Mouse (Mus musculus): ENCODE results near the gene Rcn1. TPM values are rescaled to one million over a fixed set of nuclear protein-coding genes. Genes with fewer than 3 reads are reported as not detected.
A peak's percentile ranks its signal among the peaks of the same experiment; 100 is the strongest.

Rcn1 gene
- total and polyA plus RNA-seq, 2 experiments from 2014 or later: 41.4 to 55.1 TPM

GRCm38 (mm10) chr2:105396066-105396465 lies 3.1 kb downstream of the Rcn1 start:
- Histone ChIP-seq H3K4me3 (ENCODE audit: low read depth, low read length) (no peak overlapping the region), H3K4me2 (ENCODE audit: low read depth) (no peak overlapping the region), H3K36me3 (ENCODE audit: insufficient read depth) (no peaks in the 10 kb centered on the region), H3K27ac (ENCODE audit: low read depth, low read length) (no peak overlapping the region), H3K9me3 (ENCODE audit: low read length) (no peaks in the 10 kb centered on the region), H3K27me3 (ENCODE audit: insufficient read depth, low read length) (no peaks in the 10 kb centered on the region), H3K9ac (no peak overlapping the region), H3K4me1 (ENCODE audit: insufficient read depth) (no peaks in the 10 kb centered on the region)
- ATAC-seq: no peak
- no peak for DNase-seq
- TF ChIP-seq CTCF (IDR thresholded peaks at IDR 0.05; ENCODE audit: low read depth): no peak
- 98% methylated on average over 9 of the region's 9 CpGs for WGBS

DNA sequence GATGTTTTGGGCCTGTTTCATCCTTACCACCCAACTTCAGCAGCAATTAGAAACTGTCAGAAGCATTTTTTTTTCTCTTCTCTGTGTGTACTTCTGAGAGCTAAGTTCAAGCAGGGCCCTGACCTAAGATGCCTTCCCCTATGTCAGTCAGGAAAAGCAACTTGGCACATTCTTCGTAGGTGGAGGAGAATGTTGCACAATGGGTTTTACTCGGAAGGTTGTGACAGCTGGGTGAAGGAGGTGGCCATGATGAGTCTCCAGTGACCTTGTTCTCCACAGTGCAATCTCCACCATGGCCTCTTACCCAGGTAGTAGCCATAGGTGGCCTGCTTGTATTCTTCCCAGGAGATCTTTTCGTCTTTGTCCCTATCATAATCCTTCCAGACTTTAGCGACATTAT lies 4.7 kb downstream of the Rcn1 start:
- no peaks in the 10 kb centered on the region for H3K27me3 ChIP-seq (ENCODE audit: insufficient read depth, low read length)
- no peak overlapping the region for H3K4me2 ChIP-seq (ENCODE audit: low read depth)
- 95% methylated on average over 4 of the region's 4 CpGs for WGBS
- H3K9me3 ChIP-seq (ENCODE audit: low read length): no peaks in the 10 kb centered on the region
- ATAC-seq (no peak), DNase-seq (no peak)
- H3K36me3 ChIP-seq (ENCODE audit: insufficient read depth): no peaks in the 10 kb centered on the region
- H3K4me3 ChIP-seq (ENCODE audit: low read depth, low read length): no peak overlapping the region
- no peak overlapping the region for H3K9ac ChIP-seq
- H3K4me1 ChIP-seq (ENCODE audit: insufficient read depth): no peaks in the 10 kb centered on the region
- no peak for TF ChIP-seq CTCF (IDR thresholded peaks at IDR 0.05; ENCODE audit: low read depth)
- H3K27ac ChIP-seq (ENCODE audit: low read depth, low read length): no peak overlapping the region

DNA sequence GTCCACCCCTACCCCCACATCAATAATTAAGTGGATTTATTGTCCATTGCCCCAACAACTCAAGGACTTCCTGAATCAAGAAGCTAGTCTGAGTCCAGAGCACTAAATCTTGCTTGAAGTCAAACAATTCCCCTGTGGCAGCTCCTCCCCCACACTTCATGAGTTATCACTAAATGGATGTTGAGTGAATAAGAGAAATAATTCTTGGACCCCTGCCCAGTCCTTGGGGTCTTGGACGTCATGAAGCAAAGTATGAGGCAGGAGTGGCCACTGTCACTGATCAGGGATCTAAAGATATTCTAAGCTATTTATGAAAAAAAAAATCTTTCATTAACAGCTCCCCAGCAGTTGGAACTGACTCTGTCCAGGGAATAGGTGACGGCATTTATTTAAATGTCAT lies 6.6 kb downstream of the Rcn1 start:
- Histone ChIP-seq H3K36me3 (ENCODE audit: insufficient read depth) (no peaks in the 10 kb centered on the region), H3K9me3 (ENCODE audit: low read length) (no peaks in the 10 kb centered on the region), H3K4me2 (ENCODE audit: low read depth) (no peak overlapping the region), H3K4me1 (ENCODE audit: insufficient read depth) (no peaks in the 10 kb centered on the region), H3K27me3 (ENCODE audit: insufficient read depth, low read length) (no peaks in the 10 kb centered on the region), H3K9ac (no peak overlapping the region), H3K4me3 (ENCODE audit: low read depth, low read length) (no peak overlapping the region), H3K27ac (ENCODE audit: low read depth, low read length) (no peak overlapping the region)
- no peak for TF ChIP-seq CTCF (IDR thresholded peaks at IDR 0.05; ENCODE audit: low read depth)
- ATAC-seq (no peak), DNase-seq (no peak)
- 69% methylated on average over 2 of the region's 2 CpGs for WGBS

- ATAC-seq: no peak
- H3K4me3 ChIP-seq (ENCODE audit: low read depth, low read length): no peak overlapping the region
- H3K27ac ChIP-seq (ENCODE audit: low read depth, low read length): no peak overlapping the region
- no peak for TF ChIP-seq CTCF (IDR thresholded peaks at IDR 0.05; ENCODE audit: low read depth)
- no peak overlapping the region for H3K4me2 ChIP-seq (ENCODE audit: low read depth)
- H3K27me3 ChIP-seq (ENCODE audit: insufficient read depth, low read length): no peaks in the 10 kb centered on the region
- no peak for DNase-seq
- H3K4me1 ChIP-seq (ENCODE audit: insufficient read depth): no peaks in the 10 kb centered on the region
- H3K36me3 ChIP-seq (ENCODE audit: insufficient read depth): no peaks in the 10 kb centered on the region
- H3K9me3 ChIP-seq (ENCODE audit: low read length): no peaks in the 10 kb centered on the region
- H3K9ac ChIP-seq: no peak overlapping the region
- WGBS: 82% methylated on average over 4 of the region's 4 CpGs
Measured at GRCm38 (mm10) chr2:105391414-105391784, 7.7 kb downstream of the Rcn1 start.

DNA sequence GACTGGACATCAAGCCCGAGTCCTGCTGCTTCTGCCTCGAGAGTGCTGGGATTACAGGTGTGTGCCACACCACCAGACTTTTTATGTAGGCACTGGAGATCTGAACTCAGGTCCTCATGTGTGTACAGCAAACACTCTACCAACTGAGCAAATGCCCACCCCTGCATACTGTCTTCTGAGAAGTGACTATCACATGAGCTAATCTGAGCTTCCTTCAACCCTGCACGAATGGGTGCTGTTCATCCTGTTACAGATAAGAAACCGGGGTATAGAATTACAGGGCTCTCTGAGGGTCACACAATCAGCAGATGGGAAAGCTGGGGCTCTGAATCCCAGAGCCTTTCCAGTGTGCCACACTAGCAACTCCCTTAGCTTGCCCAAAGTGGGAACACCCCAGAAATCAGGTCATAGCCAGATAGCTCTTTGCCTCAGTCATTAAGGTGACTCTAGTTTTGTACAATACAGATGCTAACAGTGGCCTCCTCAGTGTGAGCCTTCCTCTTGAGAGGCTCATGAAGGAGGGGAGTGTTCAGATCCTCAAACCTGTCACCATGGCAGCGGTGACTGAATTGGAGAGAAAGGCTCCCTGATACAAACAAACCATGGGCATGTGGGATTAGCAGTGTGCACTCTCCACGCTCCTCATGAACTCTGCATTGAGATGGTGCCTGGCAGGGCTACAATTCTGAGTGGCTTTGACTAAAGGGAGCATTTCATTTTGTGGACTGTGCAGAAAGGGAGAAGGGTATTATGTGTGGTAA lies 8.3 kb downstream of the Rcn1 start:
- H3K27me3 ChIP-seq (ENCODE audit: insufficient read depth, low read length): no peaks in the 10 kb centered on the region
- no peak overlapping the region for H3K9ac ChIP-seq
- ATAC-seq (peak; percentile 50; the same call in 1 of the 2 replicates), DNase-seq (no peak)
- H3K36me3 ChIP-seq (ENCODE audit: insufficient read depth): no peaks in the 10 kb centered on the region
- no peak overlapping the region for H3K4me3 ChIP-seq (ENCODE audit: low read depth, low read length)
- H3K27ac ChIP-seq (ENCODE audit: low read depth, low read length): no peak overlapping the region
- no peaks in the 10 kb centered on the region for H3K9me3 ChIP-seq (ENCODE audit: low read length)
- H3K4me1 ChIP-seq (ENCODE audit: insufficient read depth): no peaks in the 10 kb centered on the region
- no peak overlapping the region for H3K4me2 ChIP-seq (ENCODE audit: low read depth)
- no peak for TF ChIP-seq CTCF (IDR thresholded peaks at IDR 0.05; ENCODE audit: low read depth)
- WGBS: 78% methylated on average over 6 of the region's 6 CpGs

DNA sequence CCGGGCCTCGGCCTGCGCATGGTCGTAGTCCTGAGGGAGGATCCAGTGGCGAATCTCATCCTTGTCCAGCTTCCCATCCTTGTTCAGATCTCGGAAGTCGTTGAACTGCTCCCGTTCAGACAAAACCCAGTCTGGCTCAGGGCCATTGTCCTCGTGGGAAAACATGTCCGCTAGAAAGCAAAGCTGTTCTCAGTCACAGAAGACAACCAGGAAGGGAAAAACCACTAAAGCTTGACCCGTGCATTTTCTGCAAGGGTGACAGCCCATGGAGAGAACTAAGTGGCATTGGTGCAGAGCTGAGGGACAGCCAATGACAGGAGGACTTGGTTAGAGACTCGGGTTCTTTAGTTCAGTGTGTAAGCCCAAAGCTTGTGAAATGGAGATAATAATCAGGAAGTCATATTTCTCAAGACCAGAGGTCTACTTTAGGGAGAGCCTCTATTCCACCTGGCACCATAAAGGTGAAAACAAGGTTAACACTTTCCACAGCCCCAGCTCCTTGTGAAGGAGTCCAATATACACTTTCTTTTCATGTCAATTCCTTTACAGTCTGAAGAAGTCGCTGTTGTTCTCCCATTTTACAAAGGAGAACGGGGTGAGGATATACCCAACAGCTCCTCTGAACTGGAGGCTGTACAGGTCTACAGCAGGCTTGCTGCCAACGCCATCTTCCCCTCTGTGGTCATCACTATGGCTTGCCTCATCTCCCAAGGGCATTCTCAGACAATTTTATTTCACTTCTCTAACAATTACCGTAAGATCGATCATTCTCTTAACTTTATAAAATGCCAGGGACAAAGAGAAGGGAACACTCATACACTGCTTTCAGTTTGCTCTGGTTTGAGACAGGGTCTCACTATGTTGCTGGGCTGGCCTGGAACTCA lies 9.9 kb downstream of the Rcn1 start:
- Histone ChIP-seq H3K9me3 (ENCODE audit: low read length) (no peaks in the 10 kb centered on the region), H3K9ac (no peak overlapping the region), H3K27me3 (ENCODE audit: insufficient read depth, low read length) (no peaks in the 10 kb centered on the region), H3K27ac (ENCODE audit: low read depth, low read length) (no peak overlapping the region), H3K4me1 (ENCODE audit: insufficient read depth) (no peaks in the 10 kb centered on the region), H3K4me3 (ENCODE audit: low read depth, low read length) (no peak overlapping the region), H3K4me2 (ENCODE audit: low read depth) (no peak overlapping the region), H3K36me3 (ENCODE audit: insufficient read depth) (no peaks in the 10 kb centered on the region)
- ATAC-seq (no peak), DNase-seq (no peak)
- WGBS: 83% methylated on average over 17 of the region's 17 CpGs
- no peak for TF ChIP-seq CTCF (IDR thresholded peaks at IDR 0.05; ENCODE audit: low read depth)

DNA sequence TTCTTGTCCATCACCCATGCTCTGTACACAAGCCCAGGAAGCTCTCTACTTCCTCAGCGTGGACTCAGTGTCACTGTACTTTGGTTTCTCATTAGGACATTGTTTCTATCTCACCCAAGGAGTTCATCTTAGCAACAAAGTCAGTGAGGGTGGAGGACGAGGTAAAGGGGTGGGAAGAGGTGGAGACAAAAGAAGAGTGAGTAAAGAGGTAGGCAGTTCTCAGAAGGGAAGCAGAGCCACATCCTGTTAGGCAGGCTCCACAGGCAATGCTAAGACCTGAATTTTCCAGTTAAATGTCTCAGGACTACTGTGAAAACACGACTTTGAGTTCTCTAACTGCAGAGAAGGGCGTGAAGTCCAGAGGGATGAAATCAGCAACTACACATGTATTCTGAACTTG lies 12.7 kb downstream of the Rcn1 start:
- DNase-seq (no peak), ATAC-seq (no peak)

More for the DNA sequence above, 12.7 kb downstream of the Rcn1 start:
- Histone ChIP-seq H3K27me3 (ENCODE audit: insufficient read depth, low read length) (no peaks in the 10 kb centered on the region), H3K36me3 (ENCODE audit: insufficient read depth) (no peaks in the 10 kb centered on the region), H3K4me1 (ENCODE audit: insufficient read depth) (no peaks in the 10 kb centered on the region), H3K4me2 (ENCODE audit: low read depth) (no peak overlapping the region), H3K9me3 (ENCODE audit: low read length) (no peaks in the 10 kb centered on the region), H3K9ac (no peak overlapping the region), H3K27ac (ENCODE audit: low read depth, low read length) (no peak overlapping the region), H3K4me3 (ENCODE audit: low read depth, low read length) (no peak overlapping the region)
- WGBS: 86% methylated on average over 4 of the region's 4 CpGs
- no peak for TF ChIP-seq CTCF (IDR thresholded peaks at IDR 0.05; ENCODE audit: low read depth)
